Mouse (Mus musculus) retina, postnatal 1 day (tissue): ENCODE measurements at regions not wholly inside any gene's neighbourhood (a gene's known extent, or its start where the extent isn't known, plus 50 kb on each side); places are given as distances from the start of the nearest gene placed in this dataset.

ENCODE experiments used
- DNase-seq: peaks from one replicate; pipeline ENCODE4 v3.0.0-alpha.2; 2012

DNA sequence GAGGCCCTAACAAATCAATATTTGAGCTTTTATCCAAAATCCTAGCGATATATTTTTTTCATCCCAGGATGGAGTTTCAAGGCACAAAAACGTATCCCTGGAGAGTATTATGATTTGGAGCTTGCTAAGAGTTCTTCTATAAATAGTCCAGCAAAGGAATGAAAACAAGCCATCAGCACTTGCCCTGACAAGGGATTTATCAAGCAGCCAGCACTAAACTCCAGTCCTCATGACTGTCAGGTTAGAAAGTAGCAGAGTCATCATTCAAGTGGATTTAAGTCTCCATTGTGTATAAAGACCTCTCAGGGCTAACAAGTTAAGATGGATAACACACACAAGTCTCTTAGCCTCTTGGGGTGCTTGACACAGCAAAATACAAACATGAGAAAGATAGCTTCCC, 148.6 kb upstream of the Ust start:
- no peak for DNase-seq

GRCm38 (mm10) chr10:8658934-8659294, 140.3 kb upstream of the Ust start:
- DNase-seq, result no peak

DNA sequence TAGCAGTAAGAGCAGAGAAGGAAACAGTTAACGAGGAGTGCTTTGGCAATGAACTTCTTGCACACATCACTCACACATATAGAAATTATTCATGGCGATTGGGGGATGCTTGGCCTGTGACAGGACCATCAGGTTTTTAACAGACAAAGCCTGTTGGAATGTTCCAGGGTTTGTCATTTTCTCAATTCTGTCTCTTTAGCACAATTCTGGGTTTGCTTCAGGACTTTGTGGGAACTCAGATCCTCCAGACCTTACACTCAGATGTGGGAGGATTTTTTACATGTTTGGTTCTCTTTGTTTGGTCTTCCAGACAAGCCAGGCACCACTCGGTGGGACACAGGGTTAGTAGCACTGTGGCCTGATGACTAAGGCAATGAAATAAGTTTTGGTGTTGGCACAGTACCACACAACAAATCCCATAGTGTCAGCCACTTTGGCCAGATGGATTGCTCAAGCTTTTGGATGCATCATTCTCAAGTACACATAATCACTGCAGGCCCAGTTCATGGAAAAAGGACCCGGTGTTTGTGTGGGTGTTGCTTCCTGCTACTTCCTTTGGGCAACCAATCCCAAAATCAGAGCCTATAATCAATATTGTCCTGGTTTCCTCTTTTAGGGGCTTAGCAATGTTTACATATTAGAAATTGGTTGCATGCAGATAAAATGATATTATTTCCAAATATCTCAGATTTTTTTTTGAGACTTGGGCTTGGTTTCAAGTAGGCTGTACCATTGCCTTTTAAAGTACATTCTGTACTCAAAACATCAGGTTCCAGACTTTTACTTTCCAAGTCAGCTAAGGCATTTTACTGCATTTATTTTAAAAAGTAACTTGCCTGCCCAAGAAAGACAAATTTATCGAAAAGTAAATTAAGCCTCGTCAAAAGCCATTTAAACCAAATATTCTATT, 139.7 kb upstream of the Ust start:
- DNase-seq, result no peak

DNA sequence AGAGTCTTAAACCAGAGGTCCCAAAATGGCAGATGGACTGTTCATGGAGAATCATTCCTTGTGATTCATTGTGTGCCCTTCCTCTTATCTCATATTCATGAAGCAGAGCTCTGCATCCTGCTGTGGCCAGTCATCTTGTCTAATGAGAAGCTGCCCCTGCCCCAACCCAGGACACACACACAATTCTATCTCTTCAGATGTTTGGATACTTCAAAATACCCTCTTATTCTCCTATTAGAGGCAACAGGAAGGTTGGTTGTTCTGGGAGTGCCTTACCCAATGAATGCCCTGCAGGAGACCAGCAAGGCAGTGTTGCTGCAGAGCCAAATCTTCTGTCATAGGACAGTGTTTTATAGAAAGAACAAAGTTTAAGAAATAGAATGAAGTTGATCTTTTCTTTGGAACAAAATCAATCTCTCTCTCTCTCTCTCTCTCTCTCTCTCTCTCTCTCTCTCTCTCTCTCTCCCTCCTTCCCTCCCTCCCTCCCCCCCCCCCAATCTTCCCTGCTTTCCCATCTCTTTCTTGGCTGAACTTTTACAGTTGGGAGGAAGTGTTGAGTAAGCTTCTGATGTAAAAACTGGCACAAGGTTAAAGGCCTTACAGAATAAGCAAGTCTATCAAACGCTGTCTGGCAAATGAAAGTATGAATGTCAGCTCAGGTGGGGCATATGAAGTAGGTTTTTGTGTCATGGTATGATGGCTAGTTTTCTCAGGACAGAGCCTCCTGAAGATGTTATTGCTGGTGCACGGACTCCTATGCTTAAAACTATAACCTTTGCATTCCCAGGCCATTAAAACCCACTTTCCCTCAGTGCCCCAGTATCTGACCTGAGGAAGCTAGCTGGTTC, 138.8 kb upstream of the Ust start:
- no peak for DNase-seq

- no peak for DNase-seq
Measured at GRCm38 (mm10) chr10:8653651-8654050, 135.0 kb upstream of the Ust start.

DNA sequence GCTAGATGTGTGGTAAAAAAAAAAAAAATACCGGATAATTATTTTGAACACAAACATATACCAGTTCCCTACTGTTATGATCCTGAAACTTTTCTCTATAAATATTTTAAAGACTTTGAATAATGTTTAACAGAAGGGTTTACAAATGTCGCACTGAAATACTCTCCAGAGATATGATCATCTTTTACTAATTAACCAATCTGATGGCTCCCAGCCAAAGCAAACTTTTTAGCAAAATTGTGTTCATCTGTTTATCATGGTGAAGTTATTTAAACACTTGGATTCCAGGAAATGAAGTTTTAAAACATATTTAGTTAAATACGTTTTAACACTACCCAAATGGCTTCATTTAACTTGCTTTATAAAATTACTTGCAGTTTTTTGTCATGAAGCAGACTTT, 123.6 kb upstream of the Ust start:
- no peak for DNase-seq

- no peak for DNase-seq
Measured at GRCm38 (mm10) chr10:8624229-8624911, 105.7 kb upstream of the Ust start.

GRCm38 (mm10) chr10:8618676-8619075, 100.1 kb upstream of the Ust start:
- DNase-seq, result no peak

DNA sequence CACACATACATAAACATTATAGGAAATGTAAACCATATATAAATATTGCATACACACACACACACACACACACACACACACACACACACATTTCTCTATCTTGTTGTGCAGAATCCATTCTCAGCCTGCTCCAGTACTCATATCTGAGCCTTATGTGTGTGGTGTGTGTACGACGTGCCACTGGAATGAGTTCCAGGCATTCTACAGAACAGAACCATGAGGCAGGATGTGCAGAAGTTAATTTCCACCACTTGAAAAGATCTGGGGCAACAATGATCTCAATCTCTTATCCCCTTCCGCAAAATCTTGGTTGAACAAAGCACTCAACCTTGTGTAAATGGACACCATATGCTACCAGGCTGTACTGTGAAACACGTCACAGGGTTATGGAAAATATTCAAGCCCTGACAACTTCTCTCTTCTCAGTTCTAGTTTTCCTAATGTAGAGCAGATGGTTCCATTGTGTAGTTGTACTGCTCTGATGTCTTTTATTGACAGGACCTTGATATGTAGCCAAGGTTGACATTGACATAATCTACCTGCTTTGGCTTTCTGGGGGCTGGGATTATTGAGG, 96.9 kb upstream of the Ust start:
- no peak for DNase-seq

DNA sequence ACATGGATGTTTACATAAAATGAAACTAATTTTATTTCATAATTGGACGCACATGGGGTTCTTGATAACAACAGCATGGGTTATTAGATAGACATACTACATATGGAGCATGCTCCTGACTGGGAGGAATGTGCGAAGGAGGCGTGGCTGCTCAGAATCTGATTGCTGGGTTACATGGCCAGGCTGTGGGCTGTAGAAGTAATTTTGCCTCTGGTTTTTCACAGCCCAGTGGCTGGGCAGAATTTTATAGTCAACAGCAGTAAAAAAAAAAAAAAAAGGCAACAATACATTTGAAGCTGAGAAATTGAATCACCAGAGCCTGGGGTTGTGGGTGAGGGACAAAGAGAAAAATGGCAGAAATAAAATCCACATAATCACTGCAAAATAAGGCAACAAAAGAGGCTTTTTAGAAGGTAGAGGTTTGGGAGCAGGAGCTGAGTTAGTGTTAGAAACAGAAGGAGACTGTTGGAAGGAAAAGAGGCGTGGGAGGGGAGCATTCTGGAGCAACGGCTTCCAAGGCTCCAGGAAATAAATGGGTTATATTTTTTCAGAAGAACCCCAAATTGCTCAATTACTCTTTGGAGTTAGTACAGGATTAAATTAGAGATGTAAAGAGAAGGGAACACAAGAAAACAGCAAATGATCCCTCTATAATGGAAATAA, 71.4 kb upstream of the Ust start:
- DNase-seq, result no peak

DNA sequence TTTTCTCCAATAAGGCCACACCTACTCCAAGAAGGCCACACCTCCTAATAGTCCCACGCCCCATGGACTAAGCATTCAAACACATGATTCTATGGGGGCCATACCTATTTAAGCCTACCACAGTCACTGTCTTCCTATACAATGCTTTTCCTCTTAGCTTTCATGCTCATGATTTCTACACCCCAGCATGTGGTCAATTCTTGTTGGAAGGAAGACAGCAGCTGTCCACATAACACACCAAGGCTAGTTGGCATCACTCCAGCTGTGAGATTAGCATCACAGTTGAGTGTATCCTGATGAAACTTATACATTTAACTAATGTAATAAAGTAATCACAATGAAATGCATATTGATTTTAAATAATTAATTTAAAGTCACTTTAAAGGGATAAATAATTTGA, 70.5 kb upstream of the Ust start:
- DNase-seq, result peak; percentile 26

GRCm38 (mm10) chr10:8584389-8584908, 65.8 kb upstream of the Ust start:
- no peak for DNase-seq

DNA sequence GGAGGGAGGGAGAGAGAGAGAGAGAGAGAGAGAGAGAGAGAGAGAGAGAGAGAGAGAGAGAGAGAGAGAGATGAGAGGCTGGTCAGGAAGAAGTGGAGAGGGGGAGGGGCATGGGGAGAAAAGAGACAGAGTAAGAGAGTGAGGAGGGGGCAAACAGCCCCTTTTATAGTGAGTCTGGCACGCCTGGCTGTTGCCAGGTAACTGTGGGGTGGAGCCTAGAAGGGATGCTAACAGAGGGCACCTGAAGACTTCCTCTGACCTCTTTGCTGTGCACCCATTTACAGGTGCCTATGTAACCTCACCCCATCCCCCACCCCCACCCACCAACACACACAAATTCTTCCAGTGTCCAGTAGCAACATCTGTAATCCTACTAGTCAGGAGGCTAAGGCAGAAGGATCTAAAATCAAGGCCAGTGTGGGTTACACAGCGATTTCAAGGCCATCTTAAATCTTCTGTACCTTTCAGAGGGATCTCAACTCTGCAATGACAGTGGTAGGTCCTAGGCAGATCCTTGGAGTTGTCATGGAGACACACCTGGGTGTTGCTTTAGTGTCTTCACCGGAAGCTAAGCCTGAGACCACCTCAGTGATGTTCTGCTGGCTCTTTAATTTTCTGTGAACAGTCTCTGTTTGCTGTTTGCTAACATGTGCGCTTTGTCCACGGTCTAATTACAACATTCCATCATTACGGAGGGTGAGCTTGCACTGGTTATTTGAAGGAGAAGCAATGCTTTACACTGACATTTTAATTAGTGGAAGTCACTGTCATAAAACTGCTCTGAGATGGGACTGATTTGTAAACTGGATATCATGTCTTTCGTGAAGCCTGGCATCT, 65.1 kb upstream of the Ust start:
- DNase-seq, result peak; percentile 47

DNA sequence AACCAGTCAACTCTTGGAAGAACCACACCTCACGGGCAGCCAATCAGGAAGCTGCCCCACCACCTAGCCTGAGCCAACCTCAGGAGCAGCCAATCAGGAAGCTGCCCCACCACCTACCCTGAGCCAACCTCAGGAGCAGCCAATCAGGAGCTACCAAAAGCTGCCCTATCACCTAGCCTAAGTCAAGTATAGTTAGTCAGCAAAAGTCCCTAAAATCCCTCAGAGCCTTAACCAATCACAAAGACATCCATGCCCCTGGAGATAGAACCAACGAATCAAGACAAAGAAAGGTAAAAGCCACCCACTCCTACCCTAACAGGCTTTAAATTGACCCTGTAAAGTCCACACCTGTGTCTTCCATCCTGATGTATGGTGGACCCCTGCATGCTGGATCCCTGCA, 61.7 kb upstream of the Ust start:
- DNase-seq, result no peak

DNA sequence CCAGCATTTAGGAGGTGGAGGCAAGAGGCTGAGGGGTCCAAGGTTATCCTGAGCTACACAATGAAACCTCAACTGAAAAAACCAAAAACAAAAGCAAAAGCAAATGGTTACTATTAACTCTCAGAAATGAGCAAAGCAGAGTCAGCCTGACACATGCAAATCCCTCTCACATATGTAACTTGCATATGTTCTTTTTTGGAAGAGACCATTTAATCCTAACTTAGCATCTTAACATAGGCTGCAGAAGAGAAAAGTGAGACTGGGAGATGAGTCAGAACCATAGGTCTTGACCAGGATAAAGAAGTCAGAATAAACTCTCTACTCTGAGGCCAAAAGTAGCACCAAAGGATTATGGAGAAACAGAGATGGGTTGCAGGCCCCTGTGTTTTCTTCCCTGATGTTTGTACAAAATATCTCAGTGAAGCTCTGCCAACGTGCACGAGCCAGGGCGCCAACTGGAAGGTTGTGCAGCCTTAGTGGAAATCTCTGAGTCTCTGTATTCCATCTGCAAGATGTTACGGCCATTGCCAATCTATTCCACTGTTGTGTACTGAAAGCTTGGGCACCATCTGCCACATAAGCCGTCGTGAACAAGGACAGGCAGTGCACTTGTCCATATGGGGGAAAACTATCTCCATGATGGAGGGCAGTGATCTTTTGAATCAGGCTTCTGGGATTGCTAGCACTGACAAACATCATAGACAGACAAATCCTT, 59.2 kb upstream of the Ust start:
- peak; percentile 13 for DNase-seq
